Comparison of ENCODE assay signal across 18 mouse cellular contexts in genomic region chr8:11134562-11134961, GRCm38 (mm10).
A peak's percentile ranks its signal among the peaks of the same experiment; 100 is the strongest.
DNase-seq lines count a peak whose midpoint lies in the region; ATAC-seq and TF ChIP-seq lines count a peak whose summit lies in the region.
"Had no signal": no experiment of that assay in that cellular context is flagged by ENCODE, and none has a peak within 500 bp of the region (broad histone marks: within the 10 kb centered on the region; RNA-seq: fewer than 3 reads in every experiment).

No protein-coding gene starts in this region.

- WGBS in liver, postnatal 0 days (ENCODE audit: insufficient replicate concordance), result 55% methylated on average over 4 of the region's 4 CpGs
- WGBS in embryonic facial prominence, embryonic 14.5 days, result 79% methylated on average over 4 of the region's 4 CpGs

- TF ChIP-seq CTCF in liver, postnatal 0 days (IDR thresholded peaks at IDR 0.05; ENCODE audit: low read depth), result no peak

- DNase-seq in liver, postnatal 0 days, result no peak
- DNase-seq in liver, result no peak
- no peak for DNase-seq in embryonic facial prominence, embryonic 14.5 days (ENCODE audit: low spot score)
- DNase-seq in adrenal gland, postnatal 36 days, result no peak
- no peak for DNase-seq in retina, embryonic 14.5 days (ENCODE audit: low spot score)
- DNase-seq: adrenal gland, adult 2 months; adrenal gland, postnatal 10 days; adrenal gland, postnatal 25 days; cerebellum, adult 11-12 months; cerebellum, adult 2 months; cerebellum, adult 9-10 months; cerebellum, postnatal 10 days; cerebellum, postnatal 25 days had no signal

- no peak overlapping the region for H3K4me2 ChIP-seq in liver, postnatal 0 days (ENCODE audit: low read depth, low read length)
- no peak overlapping the region for H3K4me2 ChIP-seq in embryonic facial prominence, embryonic 14.5 days (ENCODE audit: low read depth, low read length)
- H3K4me2 ChIP-seq: forebrain, embryonic 12.5 days had no signal

- no peaks in the 10 kb centered on the region for H3K36me3 ChIP-seq in liver, postnatal 0 days (replicated peaks; ENCODE audit: insufficient read depth, low read length)
- no peaks in the 10 kb centered on the region for H3K36me3 ChIP-seq in embryonic facial prominence, embryonic 14.5 days (ENCODE audit: control insufficient read depth, insufficient read depth, low read length)
- H3K36me3 ChIP-seq: forebrain, embryonic 10.5 days; forebrain, embryonic 12.5 days had no signal

- peaks cover 7% of the 10 kb centered on the region; the same call in 1 of the 2 replicates for H3K4me1 ChIP-seq in liver, postnatal 0 days (ENCODE audit: insufficient read depth)
- H3K4me1 ChIP-seq in embryonic facial prominence, embryonic 14.5 days (ENCODE audit: control insufficient read depth, insufficient read depth, low read length), result 0 out of 2 replicates have a peak, but pooled peaks cover 6% of the 10 kb centered on the region
- H3K4me1 ChIP-seq: forebrain, embryonic 10.5 days; forebrain, embryonic 12.5 days had no signal

- TF ChIP-seq EP300 in liver, postnatal 0 days (IDR thresholded peaks at IDR 0.05; ENCODE audit: low read depth), result 0 out of 2 replicates have a peak, but pooled peaks have one; percentile 55

- no peaks in the 10 kb centered on the region for H3K27me3 ChIP-seq in liver, postnatal 0 days (ENCODE audit: insufficient read depth, low read length)
- H3K27me3 ChIP-seq in embryonic facial prominence, embryonic 14.5 days (replicated peaks; ENCODE audit: control insufficient read depth, insufficient read depth, low read length), result no peaks in the 10 kb centered on the region

- H3K4me3 ChIP-seq in liver, postnatal 0 days (ENCODE audit: low read depth, low read length), result no peak overlapping the region
- no peak overlapping the region for H3K4me3 ChIP-seq in embryonic facial prominence, embryonic 14.5 days (ENCODE audit: low read depth, low read length)
- H3K4me3 ChIP-seq: erythroblast, embryonic 14.5 days; forebrain, embryonic 10.5 days; forebrain, embryonic 12.5 days had no signal

- no peak overlapping the region for H3K27ac ChIP-seq in liver, postnatal 0 days (ENCODE audit: low read depth)
- H3K27ac ChIP-seq in embryonic facial prominence, embryonic 14.5 days (replicated peaks; ENCODE audit: low read depth, low read length), result peak overlapping the region; percentile 75
- H3K27ac ChIP-seq: forebrain, embryonic 10.5 days; forebrain, embryonic 12.5 days had no signal

- H3K9me3 ChIP-seq in liver, postnatal 0 days (ENCODE audit: low read length), result no peaks in the 10 kb centered on the region
- H3K9me3 ChIP-seq in embryonic facial prominence, embryonic 14.5 days (ENCODE audit: control insufficient read depth, low read length), result no peaks in the 10 kb centered on the region
- H3K9me3 ChIP-seq: forebrain, embryonic 10.5 days; forebrain, embryonic 12.5 days had no signal

- no peak overlapping the region for H3K9ac ChIP-seq in liver, postnatal 0 days (replicated peaks)
- no peak overlapping the region for H3K9ac ChIP-seq in embryonic facial prominence, embryonic 14.5 days (ENCODE audit: low read depth, low read length)
- H3K9ac ChIP-seq: forebrain, embryonic 12.5 days had no signal

- ATAC-seq in liver, postnatal 0 days, result peak; percentile 92
- no peak for ATAC-seq in embryonic facial prominence, embryonic 14.5 days (ENCODE audit: low read depth)
- ATAC-seq: forebrain, embryonic 14.5 days; forebrain, embryonic 16.5 days had no signal
